Mouse (Mus musculus): ENCODE data around the gene Tmed9. TPM values are rescaled to one million over a fixed set of nuclear protein-coding genes. Genes with fewer than 3 reads are reported as not detected.
A peak's percentile ranks its signal among the peaks of the same experiment; 100 is the strongest.
"Not testable (repeated sequence)": the region's sequence is repeated elsewhere in the genome, so short reads cannot be mapped to it uniquely, and the experiment has no call there.

Gene Tmed9
- total and polyA plus RNA-seq, 2 experiments from 2014 or later = 62.5 to 101 TPM

DNA sequence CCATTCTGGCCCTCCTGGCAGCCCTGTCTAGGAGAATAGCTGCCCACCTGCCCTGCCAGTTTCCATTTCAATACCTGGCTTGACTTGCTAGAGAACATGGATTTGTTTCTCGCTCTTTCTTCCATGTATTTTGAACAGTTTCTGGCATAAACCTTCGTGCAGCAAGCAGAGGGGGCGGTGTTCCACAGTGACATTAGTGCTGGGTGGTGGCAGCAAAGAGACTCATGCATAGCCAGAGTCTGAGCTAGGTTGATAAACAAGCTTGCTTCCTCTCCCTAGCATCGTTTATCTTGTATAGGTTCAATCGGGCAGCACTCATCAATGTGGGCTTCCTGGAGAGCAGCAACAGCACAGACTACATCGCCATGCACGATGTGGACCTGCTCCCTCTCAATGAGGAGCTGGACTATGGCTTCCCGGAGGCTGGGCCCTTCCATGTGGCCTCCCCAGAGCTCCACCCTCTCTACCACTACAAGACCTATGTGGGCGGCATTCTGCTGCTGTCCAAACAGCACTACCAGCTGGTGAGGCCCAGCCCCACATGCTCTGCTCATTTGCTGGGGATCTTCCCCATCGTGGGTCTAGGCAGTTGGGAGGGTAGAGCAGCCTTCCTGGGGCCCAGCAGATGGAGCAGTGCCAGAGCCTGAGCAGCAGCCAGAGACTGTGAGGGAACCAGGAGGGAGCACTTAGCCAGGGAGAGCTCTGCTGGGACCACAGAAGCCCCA, 33.5 kb downstream of the Tmed9 start:
- H3K4me3 ChIP-seq (ENCODE audit: low read depth, low read length) = no peak overlapping the region
- no peak for TF ChIP-seq CTCF (IDR thresholded peaks at IDR 0.05)
- WGBS = 79% methylated on average over 10 of the region's 10 CpGs
- no peaks in the 10 kb centered on the region for H3K27me3 ChIP-seq (ENCODE audit: insufficient read depth, low read length)
- ATAC-seq (ENCODE audit: low FRiP score) = no peak
- H3K9ac ChIP-seq (replicated peaks; ENCODE audit: low read length, poor library complexity, severe bottlenecking) = no peak overlapping the region
- no peak overlapping the region for H3K27ac ChIP-seq (ENCODE audit: low read depth, low read length)
- no peak for DNase-seq (ENCODE audit: low spot score)
- H3K4me1 ChIP-seq (ENCODE audit: insufficient read depth, low read length) = no peaks in the 10 kb centered on the region
- no peak overlapping the region for H3K4me2 ChIP-seq (ENCODE audit: low read depth, low read length, poor library complexity, severe bottlenecking)
- H3K36me3 ChIP-seq (ENCODE audit: insufficient read depth, low read length) = peaks cover 46% of the 10 kb centered on the region
- no peaks in the 10 kb centered on the region for H3K9me3 ChIP-seq (ENCODE audit: low read length)

DNA sequence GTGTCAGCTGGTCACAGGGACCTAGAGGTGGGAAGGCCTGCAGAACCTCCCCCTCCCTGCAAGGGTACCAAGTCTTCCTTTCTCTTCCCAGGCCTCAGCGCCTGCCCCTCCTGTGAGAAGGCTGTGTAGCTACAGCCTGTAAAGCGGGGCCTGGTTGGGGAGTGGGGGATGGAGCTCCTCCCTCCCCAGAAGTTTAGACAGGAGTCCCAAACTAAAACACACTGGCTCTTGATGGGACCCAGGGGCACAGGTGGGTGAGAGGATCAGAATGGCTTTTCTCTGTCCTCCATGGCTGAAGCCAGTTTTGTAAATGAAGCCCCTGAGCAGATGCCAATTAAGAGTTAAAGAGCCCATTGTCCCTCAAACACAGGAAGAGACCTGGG, 34.1 kb downstream of the Tmed9 start:
- Histone ChIP-seq H3K9ac (replicated peaks; ENCODE audit: low read length, poor library complexity, severe bottlenecking) (no peak overlapping the region), H3K4me1 (ENCODE audit: insufficient read depth, low read length) (no peaks in the 10 kb centered on the region), H3K27me3 (ENCODE audit: insufficient read depth, low read length) (no peaks in the 10 kb centered on the region), H3K36me3 (ENCODE audit: insufficient read depth, low read length) (peaks cover 46% of the 10 kb centered on the region), H3K4me2 (ENCODE audit: low read depth, low read length, poor library complexity, severe bottlenecking) (no peak overlapping the region), H3K4me3 (ENCODE audit: low read depth, low read length) (no peak overlapping the region), H3K9me3 (ENCODE audit: low read length) (no peaks in the 10 kb centered on the region), H3K27ac (ENCODE audit: low read depth, low read length) (no peak overlapping the region)
- 85% methylated on average over 2 of the region's 2 CpGs for WGBS
- TF ChIP-seq CTCF (IDR thresholded peaks at IDR 0.05) = no peak
- no peak for DNase-seq (ENCODE audit: low spot score)
- ATAC-seq (ENCODE audit: low FRiP score) = no peak

GRCm38 (mm10) chr13:55611996-55612395, 38.5 kb downstream of the Tmed9 start:
- no peak overlapping the region for H3K27ac ChIP-seq (ENCODE audit: low read depth, low read length)
- no peak for TF ChIP-seq CTCF (IDR thresholded peaks at IDR 0.05)
- H3K27me3 ChIP-seq (ENCODE audit: insufficient read depth, low read length) = no peaks in the 10 kb centered on the region
- ATAC-seq (ENCODE audit: low FRiP score) (no peak), DNase-seq (ENCODE audit: low spot score) (no peak)
- H3K36me3 ChIP-seq (ENCODE audit: insufficient read depth, low read length) = peaks cover 28% of the 10 kb centered on the region
- H3K9me3 ChIP-seq (ENCODE audit: low read length) = no peaks in the 10 kb centered on the region
- H3K9ac ChIP-seq (replicated peaks; ENCODE audit: low read length, poor library complexity, severe bottlenecking) = no peak overlapping the region
- H3K4me2 ChIP-seq (ENCODE audit: low read depth, low read length, poor library complexity, severe bottlenecking) = no peak overlapping the region
- H3K4me1 ChIP-seq (ENCODE audit: insufficient read depth, low read length) = no peaks in the 10 kb centered on the region
- 89% methylated on average over 7 of the region's 7 CpGs for WGBS
- no peak overlapping the region for H3K4me3 ChIP-seq (ENCODE audit: low read depth, low read length)

DNA sequence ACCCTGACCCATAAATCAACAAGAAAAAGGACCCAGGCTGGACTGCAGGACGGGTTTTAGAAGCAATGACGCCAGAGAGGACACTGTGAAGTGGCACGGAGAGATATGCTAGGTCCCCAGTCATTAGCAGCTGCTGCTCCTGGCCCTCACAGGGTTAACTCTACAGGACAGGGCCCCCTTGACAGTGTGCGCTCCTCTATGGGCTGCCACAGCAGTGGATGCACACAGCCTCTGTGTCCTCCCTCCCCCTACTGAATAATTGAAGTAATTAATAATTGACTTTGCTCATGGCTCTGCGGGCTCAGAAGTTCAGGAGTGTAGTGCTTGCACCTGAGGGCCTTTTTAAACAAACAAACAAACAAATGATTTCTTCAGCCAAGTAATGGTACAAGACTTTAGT, 39.9 kb downstream of the Tmed9 start:
- ATAC-seq (ENCODE audit: low FRiP score) = no peak
- H3K9me3 ChIP-seq (ENCODE audit: low read length) = no peaks in the 10 kb centered on the region
- DNase-seq (ENCODE audit: low spot score) = no peak
- no peaks in the 10 kb centered on the region for H3K4me1 ChIP-seq (ENCODE audit: insufficient read depth, low read length)
- no peak overlapping the region for H3K4me2 ChIP-seq (ENCODE audit: low read depth, low read length, poor library complexity, severe bottlenecking)
- no peak overlapping the region for H3K27ac ChIP-seq (ENCODE audit: low read depth, low read length)
- no peak for TF ChIP-seq CTCF (IDR thresholded peaks at IDR 0.05)
- H3K4me3 ChIP-seq (ENCODE audit: low read depth, low read length) = no peak overlapping the region
- 59% methylated on average over 5 of the region's 5 CpGs for WGBS
- peaks cover 14% of the 10 kb centered on the region for H3K36me3 ChIP-seq (ENCODE audit: insufficient read depth, low read length)
- H3K27me3 ChIP-seq (ENCODE audit: insufficient read depth, low read length) = no peaks in the 10 kb centered on the region
- no peak overlapping the region for H3K9ac ChIP-seq (replicated peaks; ENCODE audit: low read length, poor library complexity, severe bottlenecking)

DNA sequence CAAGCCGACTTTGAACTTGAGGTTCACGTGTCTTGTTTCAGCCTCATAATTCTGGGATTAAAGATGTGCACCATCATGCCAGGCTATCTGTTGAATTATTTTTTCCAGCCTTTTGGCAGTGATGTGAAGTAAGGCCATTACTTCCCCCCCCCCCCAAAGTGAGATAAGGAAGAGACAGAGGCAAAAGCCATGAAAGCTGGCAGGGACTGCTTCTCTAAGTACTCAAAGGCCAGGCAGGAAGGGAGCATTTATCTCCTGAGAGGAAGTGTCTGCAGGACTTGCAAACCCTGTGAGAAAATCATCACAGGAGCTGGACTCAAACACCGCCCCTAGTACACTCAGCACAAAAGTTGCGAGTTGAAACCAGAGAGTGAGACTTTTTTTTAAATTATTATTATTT, 45.8 kb downstream of the Tmed9 start:
- Histone ChIP-seq H3K27me3 (ENCODE audit: insufficient read depth, low read length) (no peaks in the 10 kb centered on the region), H3K4me1 (ENCODE audit: insufficient read depth, low read length) (peaks cover 3% of the 10 kb centered on the region; the same call in 1 of the 2 replicates), H3K36me3 (ENCODE audit: insufficient read depth, low read length) (no peaks in the 10 kb centered on the region), H3K4me3 (ENCODE audit: low read depth, low read length) (no peak overlapping the region), H3K4me2 (ENCODE audit: low read depth, low read length, poor library complexity, severe bottlenecking) (no peak overlapping the region), H3K9me3 (ENCODE audit: low read length) (no peaks in the 10 kb centered on the region), H3K27ac (ENCODE audit: low read depth, low read length) (no peak overlapping the region), H3K9ac (replicated peaks; ENCODE audit: low read length, poor library complexity, severe bottlenecking) (no peak overlapping the region)
- ATAC-seq (ENCODE audit: low FRiP score) (no peak), DNase-seq (ENCODE audit: low spot score) (no peak)
- TF ChIP-seq CTCF (IDR thresholded peaks at IDR 0.05) = no peak
- WGBS = 88% methylated on average over 4 of the region's 4 CpGs

DNA sequence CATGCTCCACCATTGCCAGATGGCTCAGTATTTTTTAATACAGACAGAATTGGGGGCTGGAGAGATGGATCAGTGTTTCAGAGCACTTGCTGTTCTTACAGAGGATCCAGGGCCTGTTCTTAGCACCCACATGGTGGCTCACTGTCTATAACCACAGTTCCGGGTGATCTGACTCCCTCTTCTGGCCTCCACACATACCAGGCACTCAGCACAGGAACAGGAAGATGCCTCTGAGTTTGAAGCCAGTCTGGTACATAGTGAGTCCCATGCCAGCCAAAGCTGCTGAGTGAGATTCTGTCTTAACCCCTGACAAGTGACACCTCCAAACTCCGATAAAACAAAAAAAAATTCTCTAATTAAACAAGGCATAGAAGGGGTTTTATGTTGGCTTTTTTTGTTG, 46.7 kb downstream of the Tmed9 start:
- no peak overlapping the region for H3K4me2 ChIP-seq (ENCODE audit: low read depth, low read length, poor library complexity, severe bottlenecking)
- DNase-seq (ENCODE audit: low spot score) = no peak
- no peak overlapping the region for H3K4me3 ChIP-seq (ENCODE audit: low read depth, low read length)
- H3K27me3 ChIP-seq (ENCODE audit: insufficient read depth, low read length) = no peaks in the 10 kb centered on the region
- no peak overlapping the region for H3K9ac ChIP-seq (replicated peaks; ENCODE audit: low read length, poor library complexity, severe bottlenecking)
- ATAC-seq (ENCODE audit: low FRiP score) = no peak
- peaks cover 4% of the 10 kb centered on the region; the same call in 1 of the 2 replicates for H3K4me1 ChIP-seq (ENCODE audit: insufficient read depth, low read length)
- WGBS = 89% methylated on average over 2 of the region's 2 CpGs
- no peak for TF ChIP-seq CTCF (IDR thresholded peaks at IDR 0.05)
- no peaks in the 10 kb centered on the region for H3K9me3 ChIP-seq (ENCODE audit: low read length)
- H3K36me3 ChIP-seq (ENCODE audit: insufficient read depth, low read length) = no peaks in the 10 kb centered on the region; the same call in 1 of the 2 replicates
- no peak overlapping the region for H3K27ac ChIP-seq (ENCODE audit: low read depth, low read length)

DNA sequence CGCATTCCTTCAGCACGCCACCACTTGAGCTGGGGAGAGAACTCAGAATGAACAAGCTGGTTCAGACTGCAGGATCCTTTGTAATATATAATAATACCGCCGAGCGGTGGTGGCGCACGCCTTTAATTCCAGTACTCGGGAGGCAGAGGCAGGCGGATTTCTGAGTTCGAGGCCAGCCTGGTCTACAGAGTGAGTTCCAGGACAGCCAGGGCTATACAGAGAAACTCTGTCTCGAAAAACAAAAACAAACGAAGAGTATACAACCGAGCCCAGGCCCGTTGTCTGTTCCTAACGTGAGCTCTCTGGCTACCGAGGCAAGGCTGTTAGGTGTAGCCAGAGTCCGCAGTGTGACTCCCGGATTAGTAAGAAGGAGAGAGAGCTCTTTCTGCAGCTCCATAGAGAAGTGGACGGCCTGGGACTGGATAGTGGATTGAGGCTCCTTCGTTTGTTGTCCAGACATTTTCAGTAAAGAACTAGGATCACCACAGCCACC, 48.7 kb downstream of the Tmed9 start:
- H3K9ac ChIP-seq (replicated peaks; ENCODE audit: low read length, poor library complexity, severe bottlenecking) = peak overlapping the region; percentile 81
- H3K4me2 ChIP-seq (ENCODE audit: low read depth, low read length, poor library complexity, severe bottlenecking) = peak overlapping the region; percentile 73
- peak overlapping the region; percentile 95 for H3K27ac ChIP-seq (ENCODE audit: low read depth, low read length)
- not testable (repeated sequence) for H3K4me1 ChIP-seq (ENCODE audit: insufficient read depth, low read length); H3K36me3 ChIP-seq (ENCODE audit: insufficient read depth, low read length); H3K9me3 ChIP-seq (ENCODE audit: low read length); ATAC-seq (ENCODE audit: low FRiP score); DNase-seq (ENCODE audit: low spot score); H3K27me3 ChIP-seq (ENCODE audit: insufficient read depth, low read length)
- WGBS = 30% methylated on average over 20 of the region's 20 CpGs
- peak overlapping the region; percentile 82 for H3K4me3 ChIP-seq (ENCODE audit: low read depth, low read length)
